Mouse (Mus musculus): ENCODE measurements around the gene Gm42517.

- TF ChIP-seq POLR2A (IDR thresholded peaks at IDR 0.05; ENCODE audit: insufficient read depth, low read depth, low read length), result no peak
- no peak for TF ChIP-seq CTCF (IDR thresholded peaks at IDR 0.05)
These were observed 2.2 kb upstream of the Gm42517 start for GRCm38 (mm10) chr5:108369964-108370363.

Measured in heart, adult 2 months (tissue).